Mouse (Mus musculus) kidney, postnatal 14 days (tissue): ENCODE measurements around the gene Ssc4d.

ENCODE experiments used
- DNase-seq: peaks from one replicate; pipeline ENCODE4 v3.0.0; 2022; ENCODE audit warnings: mixed read lengths

Gene Ssc4d

GRCm38 (mm10) chr5:135975893-135976668 is 1.8 kb upstream of the Ssc4d start:
- DNase-seq = no peak

- DNase-seq = no peak
Observed at GRCm38 (mm10) chr5:135971876-135972275, 2.5 kb downstream of the Ssc4d start.

DNA sequence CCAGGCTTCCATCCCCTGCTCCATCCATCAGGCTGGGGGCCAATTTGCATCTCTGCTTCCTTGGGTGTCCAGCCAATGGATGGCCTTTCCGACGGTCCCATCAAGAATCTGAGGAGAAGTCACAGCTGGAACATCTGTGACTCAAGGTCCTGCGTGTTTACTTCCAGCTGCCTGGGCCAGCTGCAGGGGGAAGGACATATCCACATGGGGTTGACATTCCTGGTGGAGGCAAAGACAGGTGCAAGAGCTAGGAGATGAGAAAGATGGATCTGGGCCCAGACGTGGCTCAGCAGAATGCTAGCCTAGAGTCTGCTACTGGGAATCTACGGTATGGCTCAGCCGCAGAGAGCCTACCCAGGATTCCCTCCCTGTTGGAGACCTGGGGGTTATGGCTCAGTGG is 4.1 kb downstream of the Ssc4d start:
- no peak for DNase-seq

- DNase-seq = peak; percentile 41
Observed at GRCm38 (mm10) chr5:135968781-135969180, 5.5 kb downstream of the Ssc4d start.

GRCm38 (mm10) chr5:135966866-135967265 is 7.5 kb downstream of the Ssc4d start:
- no peak for DNase-seq

DNA sequence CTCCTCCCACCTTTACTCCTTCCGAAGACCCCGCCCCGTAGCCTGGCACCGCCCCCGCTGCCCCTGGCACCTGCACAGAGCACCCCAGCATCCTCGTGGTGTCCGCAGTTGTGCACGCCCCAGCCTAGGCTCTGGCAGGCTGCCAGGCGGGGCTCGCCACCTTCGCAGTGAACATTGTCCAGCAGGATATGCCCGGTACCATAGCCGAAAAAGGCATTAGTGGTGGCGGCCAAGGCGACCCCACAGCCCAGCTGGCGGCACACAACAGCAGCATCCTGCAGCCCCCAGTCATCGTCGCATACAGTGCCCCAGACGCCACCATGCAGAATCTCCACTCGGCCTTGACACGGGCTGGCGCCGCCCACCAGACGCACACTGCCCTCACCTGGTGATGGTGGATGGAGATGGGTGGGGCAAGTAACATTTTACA is 8.8 kb downstream of the Ssc4d start:
- peak; percentile 74 for DNase-seq

DNA sequence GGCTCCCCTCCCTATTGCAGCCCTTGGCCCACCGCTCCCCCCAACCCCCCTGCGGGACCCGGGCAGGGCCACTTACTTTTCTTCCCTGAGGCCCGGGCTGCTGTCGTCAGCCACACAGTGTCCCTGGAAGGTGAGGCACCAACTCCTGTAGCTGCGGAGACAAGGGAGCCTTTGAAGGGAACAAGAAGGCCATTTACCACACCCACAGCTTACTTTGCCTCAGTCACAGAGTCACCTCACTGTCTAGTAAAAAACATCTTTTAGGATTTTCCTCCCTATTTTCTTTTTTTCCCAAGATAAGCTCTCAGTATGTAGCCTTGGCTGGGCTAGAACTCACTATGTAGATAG is 11.1 kb downstream of the Ssc4d start:
- no peak for DNase-seq

DNA sequence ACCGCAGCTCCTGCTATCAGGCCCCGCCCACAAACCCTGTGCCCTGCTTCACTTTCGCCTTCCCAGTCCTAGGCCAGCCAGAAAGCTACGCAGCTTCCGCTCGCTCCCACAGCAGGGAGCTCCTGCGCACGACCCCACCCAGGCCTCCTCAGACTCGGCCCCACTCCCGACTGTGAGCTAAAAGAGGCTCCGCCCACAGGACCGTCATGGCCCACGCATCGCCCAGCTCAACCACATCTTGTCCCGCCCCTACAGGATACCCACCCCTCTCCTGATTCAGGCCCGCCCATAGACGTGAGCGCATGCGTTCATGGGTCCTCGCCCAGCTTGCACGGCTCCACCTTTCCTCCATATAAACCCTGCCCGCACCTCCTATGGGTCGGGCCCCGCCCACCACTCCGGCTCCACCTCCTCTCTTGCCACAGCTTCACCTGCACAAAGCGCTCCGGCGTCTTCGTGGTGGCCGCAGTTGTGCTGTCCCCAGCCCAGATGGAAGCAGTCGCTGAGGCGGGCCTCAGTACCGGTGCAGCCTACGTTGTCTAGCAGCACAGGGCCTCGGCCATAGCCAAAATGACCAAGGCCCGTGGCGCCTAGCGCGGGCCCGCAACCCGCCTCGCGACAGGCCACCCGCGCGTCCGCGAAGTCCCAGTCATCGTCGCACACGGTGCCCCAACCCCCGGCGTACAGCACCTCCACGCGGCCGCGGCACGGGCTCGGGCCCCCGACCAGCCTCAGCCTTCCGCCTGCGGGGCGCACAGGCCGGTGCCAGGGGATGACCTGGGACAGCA is 11.6 kb downstream of the Ssc4d start:
- peak; percentile 99 for DNase-seq

DNA sequence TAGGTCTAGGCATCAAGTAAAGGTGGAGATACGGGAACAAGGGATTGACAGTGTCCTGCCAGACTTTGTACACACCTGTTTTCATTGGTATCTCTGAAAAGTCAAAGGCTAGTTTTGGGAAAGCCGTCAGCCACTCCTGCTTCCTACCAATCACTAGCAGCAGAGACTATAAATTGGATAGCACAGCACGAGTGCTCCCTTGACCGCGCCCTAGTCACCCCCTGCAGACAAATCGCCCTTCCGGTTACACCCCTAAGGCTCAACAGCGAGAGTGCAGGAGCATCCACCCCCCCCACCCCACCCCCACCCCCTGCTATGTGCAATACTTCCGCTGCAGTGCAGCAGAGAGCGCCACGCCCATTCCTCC is 12.2 kb downstream of the Ssc4d start:
- no peak for DNase-seq

- DNase-seq = no peak
Observed at GRCm38 (mm10) chr5:135960909-135961635, 13.3 kb downstream of the Ssc4d start.

DNA sequence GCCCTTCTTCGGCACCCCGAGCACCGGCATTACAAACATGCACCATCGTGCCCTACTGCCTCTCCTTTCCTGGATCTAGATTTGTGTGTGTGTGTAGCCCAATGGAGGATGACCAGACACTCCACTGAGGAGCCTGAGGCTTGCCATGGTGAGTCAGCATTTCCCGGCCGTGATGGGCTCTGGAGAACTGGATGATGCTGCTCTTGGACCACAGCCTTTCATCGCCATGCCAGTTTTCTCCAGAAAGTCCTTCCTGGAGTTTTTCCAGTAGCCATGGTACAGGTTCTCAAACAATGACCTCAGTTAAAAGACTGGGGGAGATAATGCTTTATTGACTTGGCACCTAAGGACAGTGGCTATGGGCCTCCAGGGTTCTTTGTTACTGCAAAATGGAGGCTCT is 14.4 kb downstream of the Ssc4d start:
- DNase-seq = no peak

GRCm38 (mm10) chr5:135958367-135958766 is 16.0 kb downstream of the Ssc4d start:
- DNase-seq = no peak

DNA sequence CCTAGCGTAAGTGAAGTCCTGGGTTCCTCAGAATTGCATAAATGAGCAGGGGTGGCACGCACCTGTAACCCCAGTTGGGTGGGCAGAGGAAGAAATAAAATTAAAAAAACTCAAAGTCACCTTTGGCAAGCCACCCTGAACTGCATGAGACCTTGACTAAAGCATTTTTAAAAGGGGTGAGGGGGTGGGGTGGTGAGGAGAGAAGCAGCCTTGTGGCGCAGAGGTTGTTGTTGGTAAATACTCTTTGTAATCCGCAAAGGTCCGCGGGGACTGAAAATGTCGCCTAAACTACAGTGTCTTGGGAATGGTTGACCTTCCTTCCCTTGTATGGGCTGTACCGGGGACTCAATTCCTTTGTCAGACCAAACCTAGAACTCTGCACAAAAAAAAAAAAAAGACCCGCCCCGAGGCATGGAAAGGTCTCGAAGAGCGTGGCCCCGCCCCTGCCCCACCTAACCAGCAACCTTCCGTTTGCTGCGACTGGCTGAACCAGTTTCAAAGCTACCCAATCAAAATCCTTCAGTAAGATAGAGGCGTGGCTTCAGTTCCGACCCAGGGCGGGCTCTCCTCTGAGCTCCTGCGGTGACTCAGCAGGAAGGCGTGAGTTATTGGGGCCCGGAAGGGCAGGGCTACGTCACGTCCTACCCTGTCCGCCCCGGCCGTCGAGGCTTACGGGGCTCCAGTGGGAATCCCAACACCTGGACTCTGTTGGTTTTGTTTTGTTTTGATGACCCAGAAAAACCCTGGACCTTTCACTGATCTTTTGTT is 16.9 kb downstream of the Ssc4d start:
- peak; percentile 98 for DNase-seq

- no peak for DNase-seq
Observed at GRCm38 (mm10) chr5:135956300-135957206, 17.8 kb downstream of the Ssc4d start.

DNA sequence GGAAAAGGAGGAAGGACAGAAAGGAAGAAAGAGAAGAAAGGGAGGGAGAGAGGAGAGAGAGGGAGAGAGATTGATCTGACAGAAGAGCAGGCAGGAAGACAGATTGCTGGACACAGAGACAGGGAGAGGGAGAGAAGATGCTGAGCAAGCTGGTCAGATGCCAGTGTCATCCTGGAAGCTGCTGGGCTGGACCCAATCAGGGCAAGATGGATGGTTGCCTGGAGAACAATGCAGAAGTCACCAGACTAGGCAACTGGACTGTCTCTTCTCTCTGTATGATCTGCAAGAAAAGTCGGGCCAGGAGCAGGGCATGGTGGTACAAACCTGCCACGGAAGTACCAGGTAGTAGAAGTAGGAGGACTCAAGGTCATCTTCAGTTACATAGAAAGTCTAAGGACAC is 21.5 kb downstream of the Ssc4d start:
- no peak for DNase-seq

GRCm38 (mm10) chr5:135951660-135952059 is 22.7 kb downstream of the Ssc4d start:
- no peak for DNase-seq

DNA sequence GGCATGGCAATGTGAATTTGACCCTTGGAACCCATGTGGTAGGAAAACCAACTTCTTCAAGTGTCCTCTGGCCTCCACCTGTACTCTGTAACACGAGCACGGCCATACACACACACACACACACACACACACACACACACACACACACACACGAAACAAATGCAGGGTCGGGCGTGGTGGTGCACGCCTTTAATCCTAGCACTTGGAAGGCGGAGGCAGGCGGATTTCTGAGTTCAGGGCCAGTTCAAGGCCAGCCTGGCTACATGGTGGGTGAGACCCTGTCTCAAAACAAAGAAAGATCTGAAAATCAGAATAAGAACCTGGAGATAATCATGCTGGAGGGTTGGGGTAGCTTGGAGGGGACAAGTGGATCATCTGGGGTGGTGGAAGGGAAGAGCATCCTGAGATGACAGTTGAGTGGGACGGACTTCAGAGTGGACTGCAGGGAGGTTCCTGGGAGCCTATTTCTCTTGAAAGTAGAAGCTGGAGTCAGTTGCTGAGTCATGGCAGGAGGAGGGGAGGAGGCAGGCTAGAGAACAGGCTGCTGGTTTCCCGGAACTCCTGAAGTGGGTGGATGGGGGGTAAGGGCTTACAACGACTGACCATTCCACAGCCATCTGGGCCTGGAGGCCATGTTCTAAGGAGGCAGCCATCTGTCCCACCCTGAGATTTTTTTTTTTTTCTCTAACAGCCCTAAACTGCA is 23.5 kb downstream of the Ssc4d start:
- DNase-seq = no peak

GRCm38 (mm10) chr5:135946621-135947020 is 27.7 kb downstream of the Ssc4d start:
- DNase-seq = no peak

- no peak for DNase-seq
Observed at GRCm38 (mm10) chr5:135945916-135946408, 28.4 kb downstream of the Ssc4d start.

DNA sequence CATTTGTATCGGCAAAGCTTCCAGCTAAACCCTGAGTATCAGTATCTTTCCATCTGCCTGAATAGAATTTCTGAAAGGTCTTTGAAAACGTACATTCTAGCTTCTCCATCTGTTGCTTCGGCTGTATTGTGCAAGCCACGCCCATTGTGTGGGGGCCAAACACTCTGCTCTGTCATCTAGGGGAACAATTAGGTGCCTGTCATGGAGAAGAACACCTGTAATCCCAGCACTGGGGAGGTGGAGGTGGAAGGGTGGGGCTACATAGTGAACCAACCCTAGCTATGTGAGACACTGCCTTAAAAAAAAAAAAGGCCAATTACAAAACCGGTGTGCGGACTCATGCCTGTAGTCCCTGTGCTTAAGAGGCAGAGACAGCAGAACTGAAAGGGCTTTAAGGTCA is 31.6 kb downstream of the Ssc4d start:
- DNase-seq = no peak

DNA sequence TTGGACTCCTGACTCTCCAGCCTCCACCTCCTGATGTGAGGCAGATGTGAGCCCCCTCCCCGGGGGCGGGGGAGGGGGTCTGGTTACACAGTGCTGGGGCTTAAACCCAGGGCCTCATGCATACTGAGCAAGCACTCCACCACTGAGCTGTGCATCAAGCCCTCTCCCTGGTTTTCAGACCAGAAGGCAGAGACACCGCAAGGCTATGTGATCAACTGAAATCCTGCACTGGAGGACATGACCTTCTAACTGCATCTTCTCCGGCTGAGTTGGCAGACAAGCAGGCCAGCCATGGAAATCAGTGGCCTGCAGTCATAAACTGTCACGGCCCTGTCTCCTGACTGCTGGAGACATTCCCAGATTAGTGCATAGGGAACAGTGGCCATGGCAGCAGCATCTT is 33.7 kb downstream of the Ssc4d start:
- DNase-seq = no peak
